Mouse (Mus musculus): ENCODE data around the gene Svs4. TPM values are rescaled to one million over a fixed set of nuclear protein-coding genes. Genes with fewer than 3 reads are reported as not detected.
"Not testable (repeated sequence)": the region's sequence is repeated elsewhere in the genome, so short reads cannot be mapped to it uniquely, and the experiment has no call there.

The Svs4 gene
- polyA plus RNA-seq (2015; fragmentation: Nextera tagmentation; extraction: Ambion mirVana) = not detected in 2 replicates

DNA sequence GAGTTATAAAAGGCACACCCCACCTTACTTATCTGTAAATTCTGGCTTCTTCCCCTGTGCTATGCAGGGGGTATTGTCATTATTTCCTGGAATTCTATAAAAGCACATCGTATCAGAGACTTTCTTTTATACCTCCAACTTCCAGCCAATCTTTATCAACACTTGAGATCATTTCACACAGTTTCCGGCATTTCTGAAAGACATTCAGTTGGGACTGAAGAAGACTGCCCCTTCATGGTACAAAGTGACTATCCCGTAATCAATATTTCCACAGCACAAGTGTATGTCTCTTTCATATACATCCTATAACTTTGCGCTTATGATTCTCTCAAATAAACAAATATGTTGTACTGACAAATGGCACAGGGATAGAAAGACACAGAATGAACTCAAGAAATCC lies at the start of gene Svs4:
TSS of gene Svs4 (minus strand) at position 101 of the 400 bp plus-strand sequence.
- Histone ChIP-seq H3K9ac (replicated peaks; ENCODE audit: low read length) (no peak within 1 kb of the TSS), H3K27ac (ENCODE audit: low read length) (no peak within 1 kb of the TSS), H3K4me3 (ENCODE audit: low read length) (no peak within 1 kb of the TSS), H3K36me3 (ENCODE audit: insufficient read depth, low read length) (no peaks in the 10 kb centered on the region), H3K4me2 (replicated peaks; ENCODE audit: low read depth, low read length) (no peak within 1 kb of the TSS), H3K27me3 (ENCODE audit: insufficient read depth, low read length) (no peaks in the 10 kb centered on the region), H3K4me1 (ENCODE audit: insufficient read depth, low read length) (no peaks in the 10 kb centered on the region), H3K9me3 (ENCODE audit: low read length) (no peaks in the 10 kb centered on the region)
- no peak for ATAC-seq (ENCODE audit: low FRiP score, low TSS enrichment)
- 88% methylated on average over 4 of the region's 4 CpGs for WGBS

DNA sequence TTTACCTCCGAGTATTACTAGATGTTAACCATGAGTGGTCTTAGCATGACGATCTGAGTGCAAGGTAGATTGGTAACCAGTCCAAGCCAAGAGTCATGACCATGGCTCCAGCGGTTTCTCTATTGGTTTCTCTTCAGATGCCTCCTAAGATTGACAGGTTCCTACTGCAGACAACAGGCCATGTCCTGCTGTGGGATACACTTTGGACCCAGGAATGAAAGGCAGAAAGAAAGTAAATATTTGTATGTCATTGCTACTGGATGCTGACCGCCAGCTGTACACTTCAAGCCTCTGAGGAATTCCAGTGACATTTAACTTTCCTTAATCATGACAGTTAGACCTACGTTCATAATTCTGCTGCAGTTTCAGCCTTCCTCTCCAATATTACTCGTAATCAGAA lies 42.7 kb upstream of the Svs4 start:
- H3K27me3 ChIP-seq (ENCODE audit: insufficient read depth, low read length) = no peaks in the 10 kb centered on the region
- no peak for ATAC-seq (ENCODE audit: low FRiP score, low TSS enrichment)
- H3K4me1 ChIP-seq (ENCODE audit: insufficient read depth, low read length) = no peaks in the 10 kb centered on the region
- H3K4me3 ChIP-seq (ENCODE audit: low read length) = no peak overlapping the region
- H3K9me3 ChIP-seq (ENCODE audit: low read length) = no peaks in the 10 kb centered on the region
- H3K27ac ChIP-seq (ENCODE audit: low read length) = no peak overlapping the region
- no peaks in the 10 kb centered on the region for H3K36me3 ChIP-seq (ENCODE audit: insufficient read depth, low read length)
- H3K4me2 ChIP-seq (replicated peaks; ENCODE audit: low read depth, low read length) = no peak overlapping the region
- H3K9ac ChIP-seq (replicated peaks; ENCODE audit: low read length) = no peak overlapping the region
- WGBS = 89% methylated on average over 6 of the region's 6 CpGs

DNA sequence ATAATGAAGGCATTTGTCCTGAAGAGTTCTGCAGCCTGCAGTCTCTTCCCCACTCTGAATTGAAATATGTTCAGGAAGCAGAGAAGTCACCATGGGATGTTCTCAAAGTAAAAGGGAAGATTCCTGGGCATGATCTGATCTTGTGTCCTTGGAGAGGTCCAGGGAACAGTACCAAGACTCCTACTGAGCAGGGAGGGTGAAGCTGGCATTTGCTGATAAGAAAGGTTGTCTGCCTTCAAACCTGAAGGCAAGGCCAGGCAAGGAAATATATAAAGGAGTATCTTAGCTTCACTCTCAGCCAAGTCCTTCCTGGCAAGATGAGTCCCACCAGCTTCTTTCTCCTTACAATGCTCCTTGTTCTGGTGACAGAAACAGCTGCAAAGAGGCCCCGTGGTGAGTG lies 38.2 kb upstream of the Svs4 start, which contains the start of gene Svs6:
TSS of gene Svs6 (plus strand) at position 301 of the 400 bp plus-strand sequence.
- not testable (repeated sequence) for H3K36me3 ChIP-seq (ENCODE audit: insufficient read depth, low read length); H3K4me3 ChIP-seq (ENCODE audit: low read length); H3K4me1 ChIP-seq (ENCODE audit: insufficient read depth, low read length); H3K27me3 ChIP-seq (ENCODE audit: insufficient read depth, low read length); ATAC-seq (ENCODE audit: low FRiP score, low TSS enrichment); H3K27ac ChIP-seq (ENCODE audit: low read length); H3K9ac ChIP-seq (replicated peaks; ENCODE audit: low read length); H3K9me3 ChIP-seq (ENCODE audit: low read length); H3K4me2 ChIP-seq (replicated peaks; ENCODE audit: low read depth, low read length)
- WGBS = 89% methylated on average over 1 of the region's 1 CpGs

DNA sequence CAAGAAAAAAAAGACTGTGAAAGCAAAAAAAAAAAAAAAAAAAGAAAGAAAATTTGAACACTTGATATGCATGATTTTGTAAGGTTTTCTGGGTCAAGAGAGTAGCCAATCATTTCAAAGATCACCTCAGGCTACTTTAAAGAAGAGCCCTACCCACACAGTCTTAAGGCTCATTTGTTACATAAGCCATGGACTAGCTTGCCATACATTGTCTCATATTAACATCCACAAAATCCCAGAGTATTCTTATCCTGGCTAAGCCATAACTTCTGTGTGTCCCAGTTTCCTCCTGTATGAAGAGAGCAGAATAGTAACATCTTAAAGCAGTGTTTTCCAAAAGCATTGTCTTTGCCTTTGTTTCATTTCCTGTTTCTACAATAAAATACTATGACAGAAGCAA lies 37.2 kb upstream of the Svs4 start:
- H3K4me2 ChIP-seq (replicated peaks; ENCODE audit: low read depth, low read length); H3K4me1 ChIP-seq (ENCODE audit: insufficient read depth, low read length); H3K4me3 ChIP-seq (ENCODE audit: low read length); H3K27me3 ChIP-seq (ENCODE audit: insufficient read depth, low read length); H3K27ac ChIP-seq (ENCODE audit: low read length); H3K9me3 ChIP-seq (ENCODE audit: low read length); ATAC-seq (ENCODE audit: low FRiP score, low TSS enrichment); H3K36me3 ChIP-seq (ENCODE audit: insufficient read depth, low read length); H3K9ac ChIP-seq (replicated peaks; ENCODE audit: low read length): not testable (repeated sequence)

DNA sequence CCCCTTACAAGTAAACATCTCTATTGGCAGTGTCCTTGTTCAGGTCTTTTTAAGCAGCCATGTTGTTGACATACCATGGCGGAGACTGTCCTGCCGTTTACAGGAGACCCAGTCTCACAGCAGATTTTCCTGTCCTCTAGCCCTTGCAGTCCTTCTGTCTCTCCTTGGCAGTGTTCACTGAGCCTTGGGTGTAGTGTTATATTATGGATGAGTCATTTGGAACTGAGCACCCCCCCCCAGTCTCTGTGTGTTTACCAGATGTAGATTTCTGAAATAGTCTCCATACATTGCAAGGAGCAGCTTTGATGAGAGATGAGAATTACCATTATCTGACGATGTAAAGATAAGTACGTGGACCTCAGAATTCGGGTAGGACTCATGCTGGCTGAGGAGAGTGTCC lies 34.3 kb upstream of the Svs4 start:
- Histone ChIP-seq H3K27ac (ENCODE audit: low read length) (no peak overlapping the region), H3K36me3 (ENCODE audit: insufficient read depth, low read length) (no peaks in the 10 kb centered on the region), H3K9ac (replicated peaks; ENCODE audit: low read length) (no peak overlapping the region), H3K4me2 (replicated peaks; ENCODE audit: low read depth, low read length) (no peak overlapping the region), H3K27me3 (ENCODE audit: insufficient read depth, low read length) (no peaks in the 10 kb centered on the region), H3K4me3 (ENCODE audit: low read length) (no peak overlapping the region), H3K9me3 (ENCODE audit: low read length) (no peaks in the 10 kb centered on the region), H3K4me1 (ENCODE audit: insufficient read depth, low read length) (no peaks in the 10 kb centered on the region)
- no peak for ATAC-seq (ENCODE audit: low FRiP score, low TSS enrichment)
- 88% methylated on average over 5 of the region's 5 CpGs for WGBS

DNA sequence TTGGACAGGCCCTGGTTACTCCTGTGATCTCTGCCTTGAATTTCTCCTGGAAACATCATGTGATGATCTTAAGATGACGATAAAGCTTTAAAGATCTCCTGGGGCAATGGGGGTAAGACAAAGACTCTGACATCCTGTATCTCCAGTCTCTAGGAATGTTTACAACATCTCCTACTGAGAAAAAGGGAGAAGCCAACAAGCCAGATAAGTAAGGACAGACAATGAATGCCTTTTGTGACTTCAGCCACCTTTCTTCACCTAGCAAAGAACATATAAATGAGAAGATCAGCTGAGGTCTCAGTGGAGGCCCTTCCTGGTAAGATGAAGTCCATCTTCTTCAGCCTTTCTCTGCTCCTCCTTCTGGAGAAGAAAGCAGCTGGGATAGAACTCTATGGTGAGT lies 10.7 kb upstream of the Svs4 start, which contains the start of gene Svs3a:
TSS of gene Svs3a (plus strand) at position 301 of the 400 bp plus-strand sequence.
- WGBS = 57% methylated on average over 1 of the region's 1 CpGs
- H3K4me2 ChIP-seq (replicated peaks; ENCODE audit: low read depth, low read length); H3K4me1 ChIP-seq (ENCODE audit: insufficient read depth, low read length); ATAC-seq (ENCODE audit: low FRiP score, low TSS enrichment); H3K27me3 ChIP-seq (ENCODE audit: insufficient read depth, low read length); H3K36me3 ChIP-seq (ENCODE audit: insufficient read depth, low read length); H3K4me3 ChIP-seq (ENCODE audit: low read length); H3K9me3 ChIP-seq (ENCODE audit: low read length); H3K27ac ChIP-seq (ENCODE audit: low read length); H3K9ac ChIP-seq (replicated peaks; ENCODE audit: low read length): not testable (repeated sequence)

DNA sequence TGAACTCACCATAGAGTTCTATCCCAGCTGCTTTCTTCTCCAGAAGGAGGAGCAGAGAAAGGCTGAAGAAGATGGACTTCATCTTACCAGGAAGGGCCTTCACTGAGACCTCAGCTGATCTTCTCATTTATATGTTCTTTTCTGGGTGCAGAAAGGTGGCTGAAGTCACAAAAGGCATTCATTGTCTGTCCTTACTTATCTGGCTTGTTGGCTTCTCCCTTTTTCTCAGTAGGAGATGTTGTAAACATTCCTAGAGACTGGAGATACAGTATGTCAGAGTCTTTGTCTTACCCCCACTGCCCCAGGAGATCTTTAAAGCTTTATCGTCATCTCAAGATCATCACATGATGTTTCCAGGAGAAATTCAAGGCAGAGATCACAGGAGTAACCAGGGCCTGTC lies 21.7 kb downstream of the Svs4 start, which contains the start of gene Svs3b:
TSS of gene Svs3b (minus strand) at position 101 of the 400 bp plus-strand sequence.
- ATAC-seq (ENCODE audit: low FRiP score, low TSS enrichment); H3K9ac ChIP-seq (replicated peaks; ENCODE audit: low read length): not testable (repeated sequence)

DNA sequence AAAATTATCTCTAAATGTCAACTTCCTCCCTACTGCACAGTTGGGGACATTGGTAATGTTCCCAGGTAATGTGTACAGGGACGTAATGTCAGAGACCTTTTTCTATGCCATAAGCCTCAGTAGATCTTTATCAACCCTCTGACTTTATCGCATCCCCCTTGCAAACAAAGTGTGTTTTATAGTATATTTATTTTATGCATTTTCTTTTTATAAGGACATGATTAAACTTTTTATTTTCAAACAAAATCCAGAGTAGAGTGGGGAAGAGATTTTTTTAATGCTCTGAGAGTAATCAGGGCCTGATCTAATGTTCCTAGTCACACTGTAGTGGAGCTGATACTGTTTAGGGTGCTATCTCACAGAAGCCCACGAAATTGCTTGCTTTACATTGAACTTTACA lies 39.9 kb downstream of the Svs4 start, which contains the start of gene Svs2:
TSS of gene Svs2 (minus strand) at position 101 of the 400 bp plus-strand sequence.
- no peaks in the 10 kb centered on the region for H3K36me3 ChIP-seq (ENCODE audit: insufficient read depth, low read length)
- no peak within 1 kb of the TSS for H3K4me2 ChIP-seq (replicated peaks; ENCODE audit: low read depth, low read length)
- H3K9ac ChIP-seq (replicated peaks; ENCODE audit: low read length) = no peak within 1 kb of the TSS
- no peak for ATAC-seq (ENCODE audit: low FRiP score, low TSS enrichment)
- WGBS = 77% methylated on average over 3 of the region's 3 CpGs
- no peak within 1 kb of the TSS for H3K27ac ChIP-seq (ENCODE audit: low read length)
- H3K9me3 ChIP-seq (ENCODE audit: low read length) = no peaks in the 10 kb centered on the region
- no peaks in the 10 kb centered on the region for H3K4me1 ChIP-seq (ENCODE audit: insufficient read depth, low read length)
- no peaks in the 10 kb centered on the region for H3K27me3 ChIP-seq (ENCODE audit: insufficient read depth, low read length)
- no peak within 1 kb of the TSS for H3K4me3 ChIP-seq (ENCODE audit: low read length)

More for the DNA sequence above, 21.7 kb downstream of the Svs4 start, which contains the start of gene Svs3b:
- H3K4me2 ChIP-seq (replicated peaks; ENCODE audit: low read depth, low read length); H3K4me1 ChIP-seq (ENCODE audit: insufficient read depth, low read length); H3K4me3 ChIP-seq (ENCODE audit: low read length); H3K36me3 ChIP-seq (ENCODE audit: insufficient read depth, low read length); H3K27ac ChIP-seq (ENCODE audit: low read length); H3K27me3 ChIP-seq (ENCODE audit: insufficient read depth, low read length); H3K9me3 ChIP-seq (ENCODE audit: low read length): not testable (repeated sequence)
- 79% methylated on average over 1 of the region's 1 CpGs for WGBS

DNA sequence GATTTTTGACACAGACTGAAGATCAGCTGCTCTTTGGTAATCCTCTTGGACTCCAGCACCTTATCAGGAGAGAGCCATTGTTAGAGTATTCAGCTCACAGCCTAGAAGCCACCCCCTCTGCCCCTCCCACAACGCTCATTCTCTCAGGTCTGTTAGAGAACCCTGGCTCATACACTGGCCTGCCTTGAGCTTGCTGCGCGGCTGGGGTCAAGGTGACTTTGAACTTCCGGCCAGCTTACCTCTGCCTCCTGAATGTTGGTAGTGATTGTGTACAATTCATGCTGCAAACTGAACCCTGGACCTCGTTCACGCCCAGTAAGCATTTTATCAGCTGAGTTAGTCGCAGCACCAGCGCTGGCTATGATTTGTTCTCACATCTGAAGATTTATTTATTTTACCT lies 45.6 kb downstream of the Svs4 start:
- Histone ChIP-seq H3K4me1 (ENCODE audit: insufficient read depth, low read length) (no peaks in the 10 kb centered on the region), H3K36me3 (ENCODE audit: insufficient read depth, low read length) (no peaks in the 10 kb centered on the region), H3K27ac (ENCODE audit: low read length) (no peak overlapping the region), H3K9ac (replicated peaks; ENCODE audit: low read length) (no peak overlapping the region), H3K4me3 (ENCODE audit: low read length) (no peak overlapping the region), H3K4me2 (replicated peaks; ENCODE audit: low read depth, low read length) (no peak overlapping the region), H3K27me3 (ENCODE audit: insufficient read depth, low read length) (no peaks in the 10 kb centered on the region), H3K9me3 (ENCODE audit: low read length) (no peaks in the 10 kb centered on the region)
- ATAC-seq (ENCODE audit: low FRiP score, low TSS enrichment) = no peak
- WGBS = 83% methylated on average over 8 of the region's 8 CpGs

DNA sequence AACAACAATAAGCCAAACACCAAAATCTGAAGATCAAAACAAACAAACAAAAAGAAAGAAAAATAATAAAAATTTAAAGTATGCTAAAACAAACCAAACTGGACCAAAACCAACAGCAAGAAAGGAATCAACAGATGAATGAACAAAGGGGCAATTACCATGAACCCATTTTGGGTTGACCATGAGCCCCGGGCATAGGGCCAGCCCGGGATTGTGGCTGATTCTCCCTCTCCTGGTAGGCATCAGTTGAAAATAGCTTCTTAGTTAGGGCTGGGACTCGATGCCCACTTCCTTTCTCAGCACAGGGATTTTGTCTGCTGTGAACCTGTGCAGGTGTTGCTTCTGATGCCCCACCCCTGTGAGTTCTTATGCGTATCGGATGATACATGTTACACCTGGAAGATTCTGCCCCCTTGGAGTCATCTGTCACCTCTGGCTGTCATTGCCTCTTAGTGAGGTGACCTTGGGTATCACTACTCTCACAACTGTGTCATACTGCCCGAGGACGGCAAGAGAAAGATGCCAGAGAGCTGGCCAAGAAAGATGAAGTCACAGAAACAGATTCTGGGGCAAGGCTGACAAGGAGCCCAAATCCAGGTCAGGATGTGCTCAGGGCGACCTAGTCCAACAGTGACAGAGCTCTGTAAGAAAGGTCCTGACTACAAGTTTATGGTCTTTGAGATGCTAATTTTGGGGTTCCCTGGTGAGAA lies 49.7 kb downstream of the Svs4 start:
- no peaks in the 10 kb centered on the region for H3K27me3 ChIP-seq (ENCODE audit: insufficient read depth, low read length)
- H3K4me1 ChIP-seq (ENCODE audit: insufficient read depth, low read length) = no peaks in the 10 kb centered on the region
- WGBS = 84% methylated on average over 8 of the region's 8 CpGs
- H3K27ac ChIP-seq (ENCODE audit: low read length) = no peak overlapping the region
- no peak overlapping the region for H3K9ac ChIP-seq (replicated peaks; ENCODE audit: low read length)
- no peaks in the 10 kb centered on the region for H3K9me3 ChIP-seq (ENCODE audit: low read length)
- no peaks in the 10 kb centered on the region for H3K36me3 ChIP-seq (ENCODE audit: insufficient read depth, low read length)
- H3K4me3 ChIP-seq (ENCODE audit: low read length) = no peak overlapping the region
- ATAC-seq (ENCODE audit: low FRiP score, low TSS enrichment) = no peak
- no peak overlapping the region for H3K4me2 ChIP-seq (replicated peaks; ENCODE audit: low read depth, low read length)

All from kidney, embryonic 16.5 days (tissue).